ENCODE assay signal across 27 mouse cellular contexts in the genomic region with DNA sequence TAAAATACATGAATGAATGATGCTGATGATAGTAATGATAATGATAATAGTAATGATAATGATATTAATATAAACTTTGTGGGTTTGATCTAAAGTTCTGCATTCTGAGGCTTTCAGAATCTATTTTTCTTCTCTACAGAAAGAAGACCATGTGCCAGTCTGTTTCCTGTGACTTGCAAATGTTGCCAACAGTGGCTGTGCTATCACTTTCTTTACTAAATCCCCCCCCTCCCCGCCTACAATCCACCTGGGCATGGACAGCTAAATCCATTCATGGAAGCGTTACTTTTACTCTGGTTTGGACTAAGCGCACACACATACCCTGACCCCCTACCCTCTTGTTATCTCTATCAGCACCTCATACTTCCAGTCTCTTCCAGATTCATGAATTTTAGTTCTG. TPM values are rescaled to one million over a fixed set of nuclear protein-coding genes. Genes with fewer than 3 reads are reported as not detected.
"Had no signal": no experiment of that assay in that cellular context is flagged by ENCODE, and none has a peak within 500 bp of the region (broad histone marks: within the 10 kb centered on the region; RNA-seq: fewer than 3 reads in every experiment).

No protein-coding gene starts in this region.

- H3K9me3 ChIP-seq: heart, embryonic 12.5 days; hindbrain, embryonic 10.5 days; hindbrain, embryonic 12.5 days; intestine, embryonic 15.5 days; limb, embryonic 10.5 days; limb, embryonic 12.5 days; liver, embryonic 13.5 days had no signal

- DNase-seq: gastrocnemius, adult 2 months; gastrocnemius, postnatal 10 days; gastrocnemius, postnatal 25 days; heart, adult 2 months; heart, postnatal 14 days; heart, postnatal 36 days; kidney, adult 18-20 months; kidney, adult 8-10 months; kidney, postnatal 10 days; kidney, postnatal 25 days; kidney, postnatal 4 days; liver; liver, embryonic 13.5 days had no signal

- H3K9ac ChIP-seq: heart, embryonic 12.5 days; hindbrain, embryonic 12.5 days; hindbrain, embryonic 14.5 days; intestine, embryonic 15.5 days; limb, embryonic 12.5 days; liver, embryonic 13.5 days had no signal

- H3K4me1 ChIP-seq: hindbrain, embryonic 12.5 days; liver, embryonic 13.5 days had no signal

- H3K4me2 ChIP-seq: heart, embryonic 12.5 days; hindbrain, embryonic 12.5 days; hindbrain, embryonic 14.5 days; intestine, embryonic 15.5 days; limb, embryonic 12.5 days; liver, embryonic 11.5 days; liver, embryonic 13.5 days had no signal

- H3K36me3 ChIP-seq: heart, embryonic 12.5 days; hindbrain, embryonic 10.5 days; hindbrain, embryonic 12.5 days; intestine, embryonic 15.5 days; limb, embryonic 10.5 days; limb, embryonic 12.5 days; liver, embryonic 13.5 days had no signal

- ATAC-seq: hindbrain, embryonic 16.5 days; inflammation-experienced regulatory T-cells, adult 6 months; intestine, embryonic 15.5 days; intestine, postnatal 0 days had no signal

- H3K4me3 ChIP-seq: gastrocnemius, adult 2 months; heart, adult 2 months; heart, embryonic 12.5 days; hindbrain, embryonic 10.5 days; hindbrain, embryonic 12.5 days; intestine, embryonic 15.5 days; layer of hippocampus, adult 2 months; left cerebral cortex, adult 2 months; limb, embryonic 10.5 days; limb, embryonic 12.5 days; liver, embryonic 13.5 days had no signal

- H3K27me3 ChIP-seq: heart, embryonic 12.5 days; hindbrain, embryonic 12.5 days; intestine, embryonic 15.5 days had no signal

- H3K27ac ChIP-seq: gastrocnemius, adult 2 months; heart, adult 2 months; hindbrain, embryonic 10.5 days; hindbrain, embryonic 12.5 days; hindbrain, embryonic 14.5 days; intestine, embryonic 15.5 days; layer of hippocampus, adult 2 months; left cerebral cortex, adult 2 months; limb, embryonic 10.5 days; limb, embryonic 12.5 days; liver, embryonic 13.5 days had no signal

RNA-seq across cellular contexts. Expression of a gene that starts 10.3 kb away (rescaled TPM):
- total RNA-seq: granulocyte monocyte progenitor cell, adult 5-6 weeks had no signal
- polyA plus RNA-seq: inflammation-experienced regulatory T-cells, adult 6 months had no signal
